Mouse (Mus musculus): ENCODE data around the gene Tmx1.
A peak's percentile ranks its signal among the peaks of the same experiment; 100 is the strongest.

Tmx1 gene

GRCm38 (mm10) chr12:70452726-70453645 is at the start of gene Tmx1:
TSS of gene Tmx1 (plus strand) at chr12:70453095.
- DNase-seq: peak; percentile 96

- DNase-seq: no peak
Observed at GRCm38 (mm10) chr12:70404327-70404726, 48.6 kb upstream of the Tmx1 start.

GRCm38 (mm10) chr12:70408396-70408795 is 44.5 kb upstream of the Tmx1 start:
- no peak for DNase-seq

GRCm38 (mm10) chr12:70409600-70409999 is 43.3 kb upstream of the Tmx1 start:
- no peak for DNase-seq

GRCm38 (mm10) chr12:70420216-70420615 is 32.7 kb upstream of the Tmx1 start:
- DNase-seq: no peak

GRCm38 (mm10) chr12:70421028-70421427 is 31.9 kb upstream of the Tmx1 start:
- no peak for DNase-seq

GRCm38 (mm10) chr12:70422322-70423118 is 30.4 kb upstream of the Tmx1 start:
- DNase-seq: no peak

- DNase-seq: no peak
Observed at GRCm38 (mm10) chr12:70427885-70428284, 25.0 kb upstream of the Tmx1 start.

- no peak for DNase-seq
Observed at GRCm38 (mm10) chr12:70429637-70430036, 23.3 kb upstream of the Tmx1 start.

GRCm38 (mm10) chr12:70430307-70430950 is 22.5 kb upstream of the Tmx1 start:
- DNase-seq: peak; percentile 8

- no peak for DNase-seq
Observed at GRCm38 (mm10) chr12:70431428-70431827, 21.5 kb upstream of the Tmx1 start.

GRCm38 (mm10) chr12:70449961-70450360 is 2.9 kb upstream of the Tmx1 start:
- DNase-seq: no peak

GRCm38 (mm10) chr12:70451533-70451932 is 1.4 kb upstream of the Tmx1 start:
- no peak for DNase-seq

- no peak for DNase-seq
Observed at GRCm38 (mm10) chr12:70452143-70452542, 752 bp upstream of the Tmx1 start.

GRCm38 (mm10) chr12:70455226-70455625 is 2.3 kb downstream of the Tmx1 start:
- no peak for DNase-seq

- no peak for DNase-seq
Observed at GRCm38 (mm10) chr12:70459546-70459945, 6.7 kb downstream of the Tmx1 start.

- no peak for DNase-seq
Observed at GRCm38 (mm10) chr12:70464016-70464415, 11.1 kb downstream of the Tmx1 start.

GRCm38 (mm10) chr12:70475336-70475735 is 22.4 kb downstream of the Tmx1 start:
- no peak for DNase-seq

- DNase-seq: peak; percentile 16
Observed at GRCm38 (mm10) chr12:70476884-70477576, 24.1 kb downstream of the Tmx1 start.

- peak; percentile 60 for DNase-seq
Observed at GRCm38 (mm10) chr12:70477593-70478287, 24.8 kb downstream of the Tmx1 start.

- DNase-seq: no peak
Observed at GRCm38 (mm10) chr12:70485956-70486355, 33.1 kb downstream of the Tmx1 start.

All from kidney, adult 18-20 months (tissue).